Mouse (Mus musculus) bone marrow, adult 2 months (tissue): Measurements from ENCODE around the gene Pard3b. TPM values are rescaled to one million over a fixed set of nuclear protein-coding genes. Genes with fewer than 3 reads are reported as not detected.

Source experiments
- H3K27ac ChIP-seq: fragments of 200-500 bp; 2 replicates; pipeline ENCODE4 v1.5.1; 2012; ENCODE audit warnings: low read depth, mild to moderate bottlenecking, control low read depth, inconsistent platforms, low read length; ENCODE audit not compliant: control insufficient read depth, poor library complexity, insufficient read depth
- H3K4me1 ChIP-seq: fragments of 200-500 bp; 2 replicates; pipeline ENCODE4 v1.6.1; 2011; ENCODE audit warnings: low read length; ENCODE audit not compliant: control insufficient read depth, insufficient read depth
- H3K4me3 ChIP-seq: fragments of 200-500 bp; replicated peaks from 2 replicates; pipeline ENCODE3; 2011; ENCODE audit warnings: mild to moderate bottlenecking, low read depth, low read length, control low read depth; ENCODE audit not compliant: control insufficient read depth
- CTCF ChIP-seq: fragments of 200-500 bp; IDR thresholded peaks from 2 replicates; pipeline ENCODE4 v1.5.1; 2011; ENCODE audit warnings: low read length, control low read depth; ENCODE audit not compliant: control insufficient read depth, insufficient read depth
- POLR2A ChIP-seq: fragments of 200-500 bp; IDR thresholded peaks from 2 replicates; pipeline ENCODE4 v1.6.1; 2011; ENCODE audit warnings: low read depth, mild to moderate bottlenecking, control low read depth, low read length, borderline replicate concordance; ENCODE audit not compliant: control insufficient read depth
- WGBS: fragments of 180-500 bp; shearing (Covaris S2); methylation state at CpG from one replicate; pipeline ENCODE4 v1.1.7; 2018; 5-methylcytosine and 5-hydroxymethylcytosine counted together
- polyA plus RNA-seq: library from polyadenylated mRNA; stranded (reverse); fragments of >200 nt; gene quantifications from 2 replicates; pipeline ENCODE4 v1.2.4, GENCODE M21; 2011; ENCODE audit warnings: low replicate concordance; ENCODE audit not compliant: missing spikeins, insufficient read depth, insufficient read length

Gene Pard3b
- polyA plus RNA-seq, 1 experiment = 9.7 TPM

- no peak for TF ChIP-seq POLR2A
- TF ChIP-seq CTCF = no peak
- Histone ChIP-seq H3K27ac (no peak overlapping the region), H3K4me3 (no peak overlapping the region), H3K4me1 (no peaks in the 10 kb centered on the region)
- 78% methylated on average over 10 of the region's 10 CpGs for WGBS
Observed at GRCm38 (mm10) chr1:62532426-62533126, 894.0 kb downstream of the Pard3b start.

- no peak for TF ChIP-seq POLR2A
- TF ChIP-seq CTCF = no peak
- Histone ChIP-seq H3K4me3 (no peak overlapping the region), H3K4me1 (no peaks in the 10 kb centered on the region), H3K27ac (no peak overlapping the region)
- WGBS = 84% methylated on average over 4 of the region's 4 CpGs
Observed at GRCm38 (mm10) chr1:62548953-62549352, 910.3 kb downstream of the Pard3b start.

GRCm38 (mm10) chr1:62550546-62550945, 911.9 kb downstream of the Pard3b start:
- no peak for TF ChIP-seq CTCF
- TF ChIP-seq POLR2A = no peak
- Histone ChIP-seq H3K4me1 (no peaks in the 10 kb centered on the region), H3K27ac (no peak overlapping the region), H3K4me3 (no peak overlapping the region)
- 32% methylated on average over 2 of the region's 2 CpGs for WGBS

GRCm38 (mm10) chr1:62551516-62551915, 912.9 kb downstream of the Pard3b start:
- no peaks in the 10 kb centered on the region for H3K4me1 ChIP-seq
- no peak overlapping the region for H3K4me3 ChIP-seq
- 81% methylated on average over 6 of the region's 6 CpGs for WGBS
- H3K27ac ChIP-seq = no peak overlapping the region
- TF ChIP-seq CTCF (no peak), POLR2A (no peak)

GRCm38 (mm10) chr1:62555838-62556237, 917.2 kb downstream of the Pard3b start:
- Histone ChIP-seq H3K27ac (no peak overlapping the region), H3K4me1 (no peaks in the 10 kb centered on the region), H3K4me3 (no peak overlapping the region)
- 58% methylated on average over 1 of the region's 1 CpGs for WGBS
- TF ChIP-seq CTCF = no peak
- no peak for TF ChIP-seq POLR2A

GRCm38 (mm10) chr1:62562987-62563386, 924.4 kb downstream of the Pard3b start:
- Histone ChIP-seq H3K4me1 (no peaks in the 10 kb centered on the region), H3K4me3 (no peak overlapping the region), H3K27ac (no peak overlapping the region)
- TF ChIP-seq CTCF (no peak), POLR2A (no peak)
- 81% methylated on average over 7 of the region's 7 CpGs for WGBS

GRCm38 (mm10) chr1:62564245-62565119, 925.9 kb downstream of the Pard3b start:
- no peak overlapping the region for H3K4me3 ChIP-seq
- no peak overlapping the region for H3K27ac ChIP-seq
- no peaks in the 10 kb centered on the region; the same call in 1 of the 2 replicates for H3K4me1 ChIP-seq
- WGBS = 72% methylated on average over 13 of the region's 13 CpGs
- TF ChIP-seq CTCF (no peak), POLR2A (no peak)

GRCm38 (mm10) chr1:62565120-62565809, 926.6 kb downstream of the Pard3b start:
- H3K4me1 ChIP-seq = no peaks in the 10 kb centered on the region; the same call in 1 of the 2 replicates
- no peak for TF ChIP-seq POLR2A
- TF ChIP-seq CTCF = no peak
- no peak overlapping the region for H3K27ac ChIP-seq
- 87% methylated on average over 9 of the region's 9 CpGs for WGBS
- H3K4me3 ChIP-seq = no peak overlapping the region
